Mouse (Mus musculus): Measurements from ENCODE around the gene Fam151a. TPM values are rescaled to one million over a fixed set of nuclear protein-coding genes. Genes with fewer than 3 reads are reported as not detected.

Gene Fam151a
- polyA plus RNA-seq, 1 experiment from 2014 or later, result 0.40 TPM

DNA sequence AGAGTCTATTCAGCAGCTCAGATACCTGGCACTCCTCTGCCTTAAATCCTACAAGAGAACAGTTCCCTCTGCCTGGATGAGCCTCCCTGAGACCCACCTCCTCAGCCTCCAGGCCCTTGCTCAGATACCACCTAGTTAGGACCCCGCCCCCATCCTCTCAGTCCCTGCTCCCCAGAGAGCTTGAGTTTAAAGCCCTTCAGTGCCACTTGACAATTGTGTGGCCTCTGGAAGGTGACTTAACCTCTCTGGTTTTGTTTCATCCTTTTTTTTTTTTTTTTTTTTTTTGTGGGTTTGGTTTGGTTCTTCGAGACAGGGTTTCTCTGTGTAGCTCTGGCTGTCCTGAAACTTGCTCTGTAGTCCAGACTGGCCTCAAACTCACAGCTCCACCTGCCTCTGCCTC, 61.6 kb downstream of the Fam151a start:
- DNase-seq (ENCODE audit: low spot score), result no peak
- H3K36me3 ChIP-seq (replicated peaks), result no peaks in the 10 kb centered on the region
- WGBS, result 93% methylated on average over 2 of the region's 2 CpGs
- H3K4me3 ChIP-seq, result no peak overlapping the region
- H3K9me3 ChIP-seq, result no peaks in the 10 kb centered on the region
- peaks cover 12% of the 10 kb centered on the region for H3K27me3 ChIP-seq (replicated peaks; ENCODE audit: low read depth, poor library complexity, severe bottlenecking)
- H3K4me1 ChIP-seq, result peaks cover 23% of the 10 kb centered on the region
- H3K27ac ChIP-seq (replicated peaks), result no peak overlapping the region

Other genes starting within 250 kb of the Fam151a start
- gene Bsnd, start 241.6 kb upstream of the Fam151a start, polyA plus RNA-seq (2016; fragmentation: Nextera tagmentation; extraction: Ambion mirVana), result not detected in 2 replicates
- 10.2 TPM in 2 replicates for gene Dhcr24, start 172.9 kb upstream of the Fam151a start, polyA plus RNA-seq (2016; fragmentation: Nextera tagmentation; extraction: Ambion mirVana)
- 0.52 TPM in 1 of 2 replicates, not detected in the other for gene Lexm, start 116.6 kb upstream of the Fam151a start, polyA plus RNA-seq (2016; fragmentation: Nextera tagmentation; extraction: Ambion mirVana)
- not detected in 2 replicates for gene Ttc22, start 111.5 kb upstream of the Fam151a start, polyA plus RNA-seq (2016; fragmentation: Nextera tagmentation; extraction: Ambion mirVana)
- gene Pars2, start 82.8 kb upstream of the Fam151a start, polyA plus RNA-seq (2016; fragmentation: Nextera tagmentation; extraction: Ambion mirVana), result 16.3 and 17.0 TPM in 2 replicates
- 107 and 117 TPM in 2 replicates for gene Ttc4, start 54.9 kb upstream of the Fam151a start, polyA plus RNA-seq (2016; fragmentation: Nextera tagmentation; extraction: Ambion mirVana)
- gene Mroh7, start 3.0 kb upstream of the Fam151a start, polyA plus RNA-seq (2016; fragmentation: Nextera tagmentation; extraction: Ambion mirVana), result 0.05 and 0.08 TPM in 2 replicates
- 1.6 and 2.1 TPM in 2 replicates for gene Acot11, start 71.1 kb downstream of the Fam151a start, polyA plus RNA-seq (2016; fragmentation: Nextera tagmentation; extraction: Ambion mirVana)
- 147 TPM in 2 replicates for gene Ssbp3, start 176.8 kb downstream of the Fam151a start, polyA plus RNA-seq (2016; fragmentation: Nextera tagmentation; extraction: Ambion mirVana)

Data from embryonic facial prominence, embryonic 10.5 days (tissue).